Mouse (Mus musculus): ENCODE results near the gene Pkmyt1.
A peak's percentile ranks its signal among the peaks of the same experiment; 100 is the strongest.
"Not testable (repeated sequence)": the region's sequence is repeated elsewhere in the genome, so short reads cannot be mapped to it uniquely, and the experiment has no call there.

Gene Pkmyt1

DNA sequence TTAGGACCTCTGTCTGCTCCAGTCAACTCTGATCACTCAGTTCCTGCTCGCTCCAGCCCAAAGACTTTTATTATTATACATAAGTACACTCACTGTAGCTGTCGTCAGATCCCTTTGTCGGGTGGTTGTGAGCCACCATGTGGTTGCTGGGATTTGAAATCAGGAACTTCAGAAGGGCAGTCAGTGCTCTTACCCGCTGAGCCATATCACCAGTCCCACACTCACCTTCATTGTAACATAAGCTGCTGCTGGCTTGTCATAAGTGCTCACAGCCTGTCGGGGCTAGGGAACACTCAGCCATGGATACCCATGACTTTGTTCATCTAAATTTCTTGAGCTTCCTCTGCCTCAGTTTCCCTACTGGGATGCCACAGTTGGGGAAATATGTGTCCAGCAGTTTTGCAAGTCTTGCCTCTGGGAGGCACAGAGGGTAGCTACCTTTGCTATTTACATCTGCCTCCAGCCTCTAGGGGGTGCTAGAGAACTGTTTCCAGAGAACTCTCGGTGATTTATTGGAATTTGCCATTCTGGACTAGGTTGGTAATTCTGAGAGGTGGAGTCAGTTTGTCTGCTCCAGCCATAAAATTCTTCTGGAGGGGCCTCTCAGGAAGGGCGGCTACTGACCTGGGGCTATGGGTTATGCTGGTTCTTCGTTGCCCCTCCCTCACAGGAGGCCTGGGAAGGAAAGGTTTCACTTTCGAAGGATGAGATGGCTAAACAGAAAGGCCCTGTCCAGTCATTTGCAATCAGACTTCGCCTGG lies 22.7 kb downstream of the Pkmyt1 start:
- peak; percentile 35 to 53 for DNase-seq

- no peak for DNase-seq
Measured at GRCm38 (mm10) chr17:23749400-23750191, 23.5 kb downstream of the Pkmyt1 start.

DNA sequence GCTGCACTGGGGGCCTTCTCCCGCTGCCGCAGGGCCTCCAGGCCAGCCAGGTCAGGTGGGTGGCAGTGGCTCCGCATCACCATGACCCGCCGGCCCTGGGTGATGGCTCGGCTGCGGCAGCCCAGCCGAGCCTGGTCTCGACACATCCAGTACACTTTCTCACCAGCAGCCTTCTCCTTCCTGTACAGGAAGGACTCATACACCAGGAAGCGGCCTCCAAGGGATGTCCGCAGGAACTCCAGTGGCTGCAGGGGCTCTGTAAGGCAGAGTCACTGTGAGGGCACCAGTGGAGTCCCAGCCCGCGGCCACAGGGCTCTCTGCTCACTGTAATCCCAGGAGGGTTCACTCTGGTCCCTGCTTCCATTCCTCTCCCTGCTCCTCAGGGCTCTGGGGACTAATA lies 29.6 kb downstream of the Pkmyt1 start:
- no peak for DNase-seq

DNA sequence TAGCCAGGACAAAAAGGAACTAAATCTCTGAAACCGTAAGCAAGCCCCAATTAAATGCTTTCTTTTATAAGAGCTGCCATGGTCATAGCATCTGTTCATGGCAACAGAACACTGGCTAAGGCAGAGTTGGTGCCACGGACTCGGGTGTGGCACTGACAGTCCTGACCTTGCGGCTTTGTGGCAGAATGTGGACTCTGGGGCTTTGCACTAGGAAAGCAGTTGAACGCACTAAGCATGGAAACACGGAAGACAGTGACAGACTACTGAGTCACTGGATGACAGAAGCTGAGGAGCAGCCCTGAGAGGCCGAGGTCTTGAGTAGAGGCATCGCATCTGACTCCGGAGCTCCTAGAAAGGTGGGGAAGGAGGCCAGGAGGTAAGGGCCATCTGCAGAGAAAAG lies 31.4 kb downstream of the Pkmyt1 start:
- DNase-seq, result no peak

DNA sequence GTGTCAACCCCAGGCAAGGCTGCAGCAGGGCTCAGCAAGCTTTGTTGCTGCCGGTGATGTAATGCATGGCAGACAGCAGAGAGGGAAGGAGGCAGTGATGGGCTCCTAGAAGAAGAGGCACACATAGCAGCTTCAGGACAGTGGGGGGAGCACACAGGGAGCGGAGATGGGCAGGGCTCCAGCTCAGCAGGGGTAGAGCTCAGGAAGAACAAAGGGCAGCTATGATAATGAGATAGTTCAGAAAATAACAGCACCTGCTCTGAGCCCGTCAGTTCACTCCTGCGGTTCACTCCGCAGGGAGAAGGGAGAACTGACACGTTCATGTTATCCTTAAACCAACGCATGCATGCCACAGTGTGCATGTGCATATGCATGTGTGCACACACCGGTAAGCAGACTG lies 32.7 kb downstream of the Pkmyt1 start:
- DNase-seq, result no peak

- DNase-seq, result no peak
Measured at GRCm38 (mm10) chr17:23760231-23760630, 34.1 kb downstream of the Pkmyt1 start.

DNA sequence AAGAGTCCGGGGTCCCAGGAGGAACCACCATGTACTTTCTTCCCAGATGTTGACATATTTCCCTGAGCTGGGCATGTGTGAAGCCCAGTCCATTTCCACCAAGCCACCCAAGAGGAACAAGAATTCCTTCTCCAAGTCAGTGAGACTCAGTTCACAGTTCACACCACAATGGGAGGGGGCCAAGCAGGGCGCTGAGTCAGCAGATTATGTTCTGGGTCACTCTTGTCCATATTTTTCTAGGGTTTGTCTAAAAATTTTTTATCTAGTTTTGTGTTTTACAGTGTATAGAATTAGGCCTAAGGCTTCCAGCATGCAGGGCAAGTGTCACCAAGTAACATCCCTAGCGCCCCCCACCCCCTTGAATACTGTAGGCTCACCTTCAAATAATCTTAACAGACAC lies 35.0 kb downstream of the Pkmyt1 start:
- DNase-seq, result no peak

DNA sequence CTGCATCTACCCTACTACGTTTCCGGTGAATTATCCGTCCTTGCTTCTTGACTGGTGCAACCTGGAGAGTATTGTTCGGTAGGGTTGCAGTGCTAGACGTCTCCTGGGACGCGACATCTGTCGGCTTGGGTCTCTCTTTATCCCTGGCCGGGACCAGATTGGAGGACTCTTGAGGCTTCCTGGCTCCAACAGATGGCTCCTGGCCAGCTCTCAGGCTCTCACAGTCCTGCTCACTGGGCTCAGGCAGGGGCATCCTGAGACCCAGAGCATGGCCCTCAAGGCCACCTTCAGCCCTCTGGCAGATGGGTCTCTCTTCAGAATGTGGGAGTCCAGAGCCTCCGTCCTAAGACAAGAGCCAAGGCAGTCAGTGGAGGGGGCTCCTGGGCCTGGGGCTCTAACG lies 36.8 kb downstream of the Pkmyt1 start:
- no peak for DNase-seq

DNA sequence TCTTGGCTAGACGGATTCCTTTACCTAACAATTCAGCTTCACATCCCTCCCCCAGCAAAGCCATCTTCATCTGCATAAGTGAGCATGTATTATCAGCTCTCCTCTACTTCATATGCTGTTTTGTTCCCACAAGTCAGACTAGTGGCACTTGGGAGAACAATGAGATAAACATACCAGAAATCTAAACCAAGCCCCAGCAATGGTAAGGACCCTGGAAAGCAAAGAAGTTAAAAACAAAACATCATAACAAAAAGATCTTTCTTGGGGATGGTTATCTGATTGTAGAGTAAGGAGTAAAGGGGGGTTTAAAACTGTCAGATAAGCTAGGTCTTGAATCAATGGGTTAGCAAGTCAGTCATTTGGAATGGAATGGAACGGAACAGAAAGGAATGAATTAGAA lies 44.4 kb downstream of the Pkmyt1 start:
- no peak for DNase-seq

DNA sequence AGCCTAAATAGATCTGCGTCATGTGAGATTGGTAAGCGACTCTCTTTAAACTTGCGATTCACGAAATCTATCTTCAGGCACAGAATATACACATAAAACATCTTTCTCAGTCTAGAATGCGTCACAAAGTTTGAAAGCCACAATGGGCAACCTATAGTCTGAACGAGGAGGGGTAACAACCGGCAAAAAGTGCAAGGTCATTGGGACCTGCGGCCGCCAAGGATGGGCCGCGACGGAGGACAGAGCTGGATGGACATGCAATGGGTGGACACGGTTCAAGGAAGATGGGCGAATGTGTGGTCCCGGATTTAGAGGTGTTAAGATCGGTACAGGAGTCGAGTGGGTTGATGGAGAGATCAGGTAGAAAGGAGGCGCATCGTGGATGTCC lies 44.8 kb downstream of the Pkmyt1 start:
- DNase-seq, result no peak

DNA sequence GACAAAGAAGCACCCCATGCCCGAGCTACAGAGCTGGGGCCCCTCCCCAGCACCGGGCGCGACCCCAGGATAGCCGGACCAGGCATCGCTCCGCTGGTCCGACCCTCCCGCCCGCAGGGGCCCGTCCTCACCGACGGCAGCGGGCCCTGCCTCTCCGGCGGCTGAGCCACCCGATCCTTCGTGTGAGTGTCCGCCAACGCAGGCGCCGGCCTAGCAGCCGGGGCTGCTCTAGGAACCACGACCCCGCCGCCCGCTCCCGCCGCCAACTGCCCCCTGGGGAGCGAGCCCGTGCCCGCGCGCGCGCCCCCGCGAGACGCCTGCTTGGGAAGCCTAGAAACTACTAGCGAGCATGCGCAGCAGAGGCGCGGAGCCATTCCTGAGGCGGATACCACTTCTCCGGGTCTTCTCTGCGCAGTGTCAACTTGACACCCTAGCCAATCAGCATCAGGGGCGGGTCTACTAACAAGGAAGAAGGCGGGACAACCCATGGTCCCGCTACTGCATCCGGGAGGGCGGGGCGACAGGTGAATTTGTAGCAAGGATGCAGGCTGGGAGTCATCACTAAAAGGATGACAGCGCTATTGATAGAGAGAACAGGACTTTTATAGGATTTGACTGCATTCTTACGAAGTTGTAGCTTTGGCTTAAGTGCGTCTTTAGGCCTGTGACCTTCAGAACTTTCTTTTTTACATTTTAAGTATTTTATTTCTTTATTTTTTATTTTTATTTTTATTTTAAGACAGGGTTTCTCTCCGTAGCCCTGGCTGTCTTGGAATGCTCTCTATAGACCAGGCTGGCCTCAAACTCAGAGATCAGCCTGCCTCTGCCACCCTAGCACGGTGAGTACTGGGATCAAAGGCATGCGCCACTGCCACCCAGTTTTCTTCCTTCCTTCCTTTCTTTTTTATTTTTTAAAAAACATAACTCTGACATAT lies 45.4 kb downstream of the Pkmyt1 start, which contains the start of gene Flywch1:
Gene Flywch1 (minus strand): TSS at position 319 of the 935 bp plus-strand sequence.
- DNase-seq, result peak; percentile 96 to 98

- not testable (repeated sequence) for DNase-seq
Measured at GRCm38 (mm10) chr17:23772219-23772556, 46.1 kb downstream of the Pkmyt1 start.

DNA sequence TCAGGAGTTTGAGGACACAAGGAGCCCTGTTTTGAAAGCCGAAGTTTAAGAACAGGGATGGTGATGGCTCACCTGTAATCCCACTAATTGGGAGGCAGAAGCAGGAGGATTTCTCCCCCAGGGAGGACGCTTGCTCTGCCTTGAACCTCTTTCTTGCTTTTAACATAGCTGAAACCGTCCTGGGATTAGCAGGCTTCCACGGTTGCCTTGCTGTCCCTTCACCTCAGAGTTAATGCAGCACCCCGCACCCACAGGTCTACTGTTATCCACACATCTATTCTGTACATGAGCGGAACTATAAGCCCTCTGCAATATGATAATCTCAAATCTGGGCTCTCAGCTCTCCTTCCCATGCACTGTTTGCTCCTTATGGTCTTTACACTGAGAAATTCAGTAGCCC lies 47.5 kb downstream of the Pkmyt1 start:
- no peak for DNase-seq

DNA sequence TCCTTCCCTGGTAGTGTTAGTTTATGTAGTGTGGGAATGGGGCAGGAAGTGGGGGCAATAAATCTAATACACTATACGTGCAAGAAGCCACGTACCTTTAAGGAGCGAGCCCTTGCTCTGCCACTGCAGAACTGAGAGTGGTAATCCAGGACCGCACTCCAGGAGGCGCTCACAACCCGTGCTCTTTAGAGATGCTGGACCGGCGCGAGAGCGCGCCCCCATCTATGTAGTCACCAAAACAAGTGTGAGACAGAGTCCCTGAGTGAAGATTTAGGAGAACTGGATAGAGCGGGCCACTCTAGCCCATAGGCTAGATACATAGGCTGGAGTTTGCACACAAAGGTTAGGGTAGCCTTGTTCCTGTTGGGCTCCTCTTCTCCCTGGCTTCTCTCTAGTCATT lies 48.0 kb downstream of the Pkmyt1 start:
- peak; percentile 84 to 88 for DNase-seq

- no peak for DNase-seq
Measured at GRCm38 (mm10) chr17:23776216-23776615, 50.1 kb downstream of the Pkmyt1 start.

GRCm38 (mm10) chr17:23777141-23777540 lies 51.0 kb downstream of the Pkmyt1 start:
- no peak for DNase-seq

DNA sequence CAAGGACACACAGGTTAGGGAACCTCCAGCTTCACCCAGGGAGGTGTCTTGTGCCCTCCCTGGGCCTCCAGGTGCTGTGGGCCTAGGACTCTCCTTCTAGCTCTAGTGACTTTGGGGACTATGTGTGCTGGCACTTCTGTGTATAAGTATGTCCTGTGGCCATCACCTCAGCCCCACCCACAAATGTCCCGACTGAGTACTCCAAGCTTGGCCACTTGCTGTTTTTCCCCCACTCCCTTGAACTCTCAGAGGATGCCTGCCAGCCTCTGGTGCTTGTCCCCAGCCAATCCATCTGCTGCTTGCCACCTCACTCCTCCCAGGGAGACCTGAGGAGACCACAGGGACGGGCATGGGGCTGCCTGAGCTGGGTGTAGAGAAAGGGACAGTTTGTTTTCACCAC lies 52.3 kb downstream of the Pkmyt1 start:
- no peak for DNase-seq

GRCm38 (mm10) chr17:23783352-23783751 lies 57.2 kb downstream of the Pkmyt1 start:
- no peak for DNase-seq

GRCm38 (mm10) chr17:23785561-23786471 lies 59.7 kb downstream of the Pkmyt1 start, which contains the start of gene Flywch2:
Flywch2 (minus strand) TSS chr17:23786081.
- DNase-seq, result peak; percentile 59 to 74
